Mouse (Mus musculus): ENCODE measurements around the gene Rad51b. TPM values are rescaled to one million over a fixed set of nuclear protein-coding genes. Genes with fewer than 3 reads are reported as not detected.

Gene Rad51b
- polyA plus RNA-seq, 1 experiment from 2014 or later, result 4.9 TPM

DNA sequence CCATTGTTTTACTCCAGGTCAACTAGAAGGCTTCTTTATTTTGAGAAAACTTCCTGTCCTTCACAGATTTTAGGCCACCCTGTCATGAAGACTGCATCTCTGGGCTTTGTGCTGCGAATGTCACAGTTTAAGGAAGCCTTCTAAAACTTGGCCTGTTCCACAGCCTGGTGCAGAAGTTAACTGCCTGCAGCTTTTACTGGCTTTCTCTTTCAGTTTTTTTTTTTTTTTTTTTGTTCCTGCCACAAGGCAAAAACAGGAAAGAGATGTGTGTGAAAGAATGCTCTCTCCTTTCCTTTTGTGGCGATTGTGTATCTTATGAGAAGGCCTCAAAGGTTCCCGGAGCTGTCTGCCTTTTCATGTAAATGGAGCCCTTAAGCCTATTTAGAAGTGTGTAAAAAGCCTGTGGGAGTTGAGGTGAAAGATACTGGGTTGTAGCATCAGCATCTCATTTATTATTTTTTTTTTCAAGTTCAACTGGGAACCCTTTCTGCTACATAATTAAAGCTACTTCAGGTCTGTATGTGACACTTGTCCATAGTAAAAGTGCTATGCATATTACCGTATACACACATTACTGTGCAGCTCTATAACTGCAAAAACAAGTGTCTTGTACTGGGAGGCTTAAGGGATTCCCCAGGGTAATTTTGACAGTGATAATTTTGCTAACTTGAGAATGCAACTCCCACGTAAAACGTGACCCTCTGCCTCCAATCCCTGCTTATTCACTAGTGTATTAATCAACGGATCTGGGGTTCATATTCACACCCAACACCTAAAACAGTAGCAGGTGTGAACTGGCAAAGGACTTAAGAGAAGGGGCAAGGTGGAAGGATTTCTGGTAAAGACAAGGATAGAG, 328.8 kb downstream of the Rad51b start:
- DNase-seq (ENCODE audit: low spot score) (no peak), ATAC-seq (replicated peaks; ENCODE audit: insufficient number of reproducible peaks, low FRiP score, low TSS enrichment, low read depth) (no peak)
- H3K9ac ChIP-seq (replicated peaks; ENCODE audit: low read length), result no peak overlapping the region
- no peak overlapping the region for H3K4me2 ChIP-seq (ENCODE audit: low read depth, low read length)
- no peaks in the 10 kb centered on the region for H3K9me3 ChIP-seq (replicated peaks; ENCODE audit: control insufficient read depth, low read length)
- H3K36me3 ChIP-seq (replicated peaks; ENCODE audit: control insufficient read depth, insufficient read depth, low read depth, low read length), result no peaks in the 10 kb centered on the region
- H3K27ac ChIP-seq (replicated peaks; ENCODE audit: low read depth, low read length), result no peak overlapping the region
- H3K4me1 ChIP-seq (ENCODE audit: control insufficient read depth, insufficient read depth, low read length), result no peaks in the 10 kb centered on the region; the same call in none of the 2 replicates
- 21% methylated on average over 7 of the region's 7 CpGs for WGBS
- H3K4me3 ChIP-seq (ENCODE audit: low read depth, low read length), result no peak overlapping the region
- no peaks in the 10 kb centered on the region for H3K27me3 ChIP-seq (ENCODE audit: control insufficient read depth, insufficient read depth, low read length)

GRCm38 (mm10) chr12:79626555-79627080, 329.5 kb downstream of the Rad51b start:
- no peaks in the 10 kb centered on the region; the same call in none of the 2 replicates for H3K4me1 ChIP-seq (ENCODE audit: control insufficient read depth, insufficient read depth, low read length)
- DNase-seq (ENCODE audit: low spot score), result no peak
- no peak overlapping the region for H3K4me3 ChIP-seq (ENCODE audit: low read depth, low read length)
- H3K27me3 ChIP-seq (ENCODE audit: control insufficient read depth, insufficient read depth, low read length), result no peaks in the 10 kb centered on the region
- 41% methylated on average over 4 of the region's 4 CpGs for WGBS
- no peak overlapping the region for H3K9ac ChIP-seq (replicated peaks; ENCODE audit: low read length)
- no peaks in the 10 kb centered on the region for H3K9me3 ChIP-seq (replicated peaks; ENCODE audit: control insufficient read depth, low read length)
- H3K4me2 ChIP-seq (ENCODE audit: low read depth, low read length), result no peak overlapping the region
- no peak for ATAC-seq (replicated peaks; ENCODE audit: insufficient number of reproducible peaks, low FRiP score, low TSS enrichment, low read depth)
- H3K36me3 ChIP-seq (replicated peaks; ENCODE audit: control insufficient read depth, insufficient read depth, low read depth, low read length), result no peaks in the 10 kb centered on the region
- no peak overlapping the region for H3K27ac ChIP-seq (replicated peaks; ENCODE audit: low read depth, low read length)

- DNase-seq (ENCODE audit: low spot score) (no peak), ATAC-seq (replicated peaks; ENCODE audit: insufficient number of reproducible peaks, low FRiP score, low TSS enrichment, low read depth) (no peak)
- no peak overlapping the region for H3K9ac ChIP-seq (replicated peaks; ENCODE audit: low read length)
- no peak overlapping the region for H3K4me2 ChIP-seq (ENCODE audit: low read depth, low read length)
- no peaks in the 10 kb centered on the region for H3K9me3 ChIP-seq (replicated peaks; ENCODE audit: control insufficient read depth, low read length)
- H3K27ac ChIP-seq (replicated peaks; ENCODE audit: low read depth, low read length), result no peak overlapping the region; the same call in 1 of the 2 replicates
- no peaks in the 10 kb centered on the region for H3K36me3 ChIP-seq (replicated peaks; ENCODE audit: control insufficient read depth, insufficient read depth, low read depth, low read length)
- no peak overlapping the region for H3K4me3 ChIP-seq (ENCODE audit: low read depth, low read length)
- WGBS, result 60% methylated on average over 4 of the region's 4 CpGs
- no peaks in the 10 kb centered on the region for H3K27me3 ChIP-seq (ENCODE audit: control insufficient read depth, insufficient read depth, low read length)
- no peaks in the 10 kb centered on the region; the same call in none of the 2 replicates for H3K4me1 ChIP-seq (ENCODE audit: control insufficient read depth, insufficient read depth, low read length)
These were observed 330.5 kb downstream of the Rad51b start for GRCm38 (mm10) chr12:79627351-79628120.

DNA sequence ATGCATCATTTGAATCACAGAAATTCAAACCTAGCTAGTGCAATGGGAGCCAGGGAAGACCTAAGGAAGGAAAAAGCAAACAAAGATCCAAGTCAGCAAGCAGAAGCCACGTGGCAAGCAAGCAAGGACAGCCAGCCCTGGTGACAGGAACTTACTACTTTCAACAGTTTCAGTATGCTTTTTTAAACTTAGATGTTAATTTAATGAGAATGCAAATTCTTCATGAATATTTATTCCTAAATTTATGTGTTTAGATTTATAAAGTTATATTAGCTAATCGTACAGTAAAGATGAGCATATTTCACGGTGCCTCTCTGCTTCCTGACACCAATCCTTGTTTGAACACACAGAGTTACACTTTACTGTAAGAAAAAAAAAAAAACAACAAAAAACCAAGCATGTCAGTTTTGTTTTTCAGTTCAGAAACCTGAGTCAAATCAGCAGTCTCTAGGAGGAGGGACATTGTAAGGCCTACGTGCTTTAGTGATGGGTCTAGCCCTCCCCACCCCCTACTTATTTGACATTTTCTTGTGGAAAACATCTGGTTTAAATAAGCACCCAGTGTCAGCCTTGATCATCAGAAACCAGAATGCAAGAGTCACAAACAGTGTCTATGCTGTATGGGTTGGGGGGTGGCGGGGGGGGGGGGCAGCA, 331.2 kb downstream of the Rad51b start:
- Histone ChIP-seq H3K4me1 (ENCODE audit: control insufficient read depth, insufficient read depth, low read length) (no peaks in the 10 kb centered on the region; the same call in none of the 2 replicates), H3K27me3 (ENCODE audit: control insufficient read depth, insufficient read depth, low read length) (no peaks in the 10 kb centered on the region), H3K27ac (replicated peaks; ENCODE audit: low read depth, low read length) (no peak overlapping the region), H3K36me3 (replicated peaks; ENCODE audit: control insufficient read depth, insufficient read depth, low read depth, low read length) (no peaks in the 10 kb centered on the region), H3K9me3 (replicated peaks; ENCODE audit: control insufficient read depth, low read length) (no peaks in the 10 kb centered on the region), H3K9ac (replicated peaks; ENCODE audit: low read length) (no peak overlapping the region), H3K4me2 (ENCODE audit: low read depth, low read length) (no peak overlapping the region), H3K4me3 (ENCODE audit: low read depth, low read length) (no peak overlapping the region)
- WGBS, result 46% methylated on average over 5 of the region's 5 CpGs
- ATAC-seq (replicated peaks; ENCODE audit: insufficient number of reproducible peaks, low FRiP score, low TSS enrichment, low read depth), result no peak; the same call in 1 of the 2 replicates
- DNase-seq (ENCODE audit: low spot score), result peak; percentile 79

DNA sequence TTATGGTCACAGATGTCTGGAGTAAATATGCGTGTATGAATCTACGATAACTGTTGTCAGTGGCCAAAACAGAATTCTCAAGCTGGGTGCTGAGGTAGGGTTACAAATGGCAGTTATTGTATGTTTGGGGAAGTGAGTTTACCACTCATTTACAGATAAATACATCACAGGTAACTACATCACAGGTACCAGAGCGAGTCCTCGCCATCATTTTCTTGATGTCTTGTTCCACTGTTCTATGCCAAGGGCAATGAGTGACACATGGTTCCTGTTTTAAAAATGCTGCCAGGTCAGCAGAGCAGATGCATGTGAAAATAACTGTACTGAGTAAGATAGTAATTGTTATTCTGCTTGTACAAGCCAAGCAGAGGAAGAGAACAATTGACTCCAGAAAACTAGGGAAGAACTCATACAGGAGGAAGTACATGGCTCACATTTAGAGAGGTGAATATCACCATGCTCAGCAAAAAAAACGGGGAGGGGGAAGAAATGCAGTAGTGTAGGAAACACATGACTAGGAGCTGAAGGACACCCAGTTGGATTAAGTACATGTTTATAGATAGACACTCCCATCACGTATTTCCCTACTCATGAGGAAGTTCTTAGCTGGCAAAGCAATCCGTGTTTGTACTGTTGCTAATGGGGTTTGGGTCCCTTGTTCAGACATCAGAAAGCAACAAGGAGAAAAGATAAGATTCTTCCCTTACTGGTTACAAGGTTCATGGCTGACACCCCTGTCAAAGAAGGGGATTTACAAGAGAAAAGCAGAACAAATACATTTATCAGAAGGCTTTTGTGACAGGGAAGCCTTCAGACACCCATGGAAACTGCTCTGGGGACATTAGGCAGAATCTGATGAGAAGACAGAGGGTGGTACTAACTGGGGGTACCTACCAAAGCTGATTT, 333.1 kb downstream of the Rad51b start:
- Histone ChIP-seq H3K9me3 (replicated peaks; ENCODE audit: control insufficient read depth, low read length) (no peaks in the 10 kb centered on the region), H3K9ac (replicated peaks; ENCODE audit: low read length) (no peak overlapping the region), H3K27ac (replicated peaks; ENCODE audit: low read depth, low read length) (no peak overlapping the region), H3K4me1 (ENCODE audit: control insufficient read depth, insufficient read depth, low read length) (no peaks in the 10 kb centered on the region; the same call in none of the 2 replicates), H3K27me3 (ENCODE audit: control insufficient read depth, insufficient read depth, low read length) (no peaks in the 10 kb centered on the region), H3K4me3 (ENCODE audit: low read depth, low read length) (no peak overlapping the region), H3K36me3 (replicated peaks; ENCODE audit: control insufficient read depth, insufficient read depth, low read depth, low read length) (no peaks in the 10 kb centered on the region), H3K4me2 (ENCODE audit: low read depth, low read length) (no peak overlapping the region)
- no peak for DNase-seq (ENCODE audit: low spot score)
- ATAC-seq (replicated peaks; ENCODE audit: insufficient number of reproducible peaks, low FRiP score, low TSS enrichment, low read depth), result no peak
- 90% methylated on average over 7 of the region's 7 CpGs for WGBS

DNA sequence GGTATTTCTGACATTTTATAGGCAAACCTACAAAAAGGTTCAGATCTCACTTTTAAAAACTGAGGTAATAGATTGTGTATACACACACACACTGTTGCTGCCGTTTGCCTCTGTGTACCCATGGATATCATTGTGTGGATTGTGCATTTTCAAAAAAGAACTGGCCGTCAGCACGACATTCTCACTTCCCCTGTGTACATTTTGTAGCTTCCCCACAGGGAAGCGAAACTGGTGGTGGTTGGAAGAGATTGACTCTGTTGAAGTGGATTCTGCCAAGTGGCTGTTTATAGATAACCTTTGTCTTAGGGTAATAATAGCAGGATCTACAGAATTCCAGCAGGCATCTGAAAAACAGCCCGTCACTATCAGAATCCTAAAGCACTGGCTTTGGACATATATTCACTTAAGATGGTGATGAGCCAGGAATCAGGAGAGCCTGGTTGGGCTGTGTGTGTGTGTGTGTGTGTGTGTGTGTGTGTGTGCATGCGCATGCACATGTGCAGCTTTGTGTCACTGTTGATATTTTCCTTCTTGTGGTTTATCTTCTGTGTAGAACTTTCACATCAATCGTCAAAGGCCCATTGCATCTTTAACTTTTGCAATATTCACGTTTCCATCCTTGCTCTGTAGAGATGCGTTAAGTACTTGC, 336.5 kb downstream of the Rad51b start:
- Histone ChIP-seq H3K9me3 (replicated peaks; ENCODE audit: control insufficient read depth, low read length) (no peaks in the 10 kb centered on the region), H3K9ac (replicated peaks; ENCODE audit: low read length) (no peak overlapping the region), H3K27ac (replicated peaks; ENCODE audit: low read depth, low read length) (no peak overlapping the region), H3K4me1 (ENCODE audit: control insufficient read depth, insufficient read depth, low read length) (no peaks in the 10 kb centered on the region), H3K36me3 (replicated peaks; ENCODE audit: control insufficient read depth, insufficient read depth, low read depth, low read length) (no peaks in the 10 kb centered on the region), H3K4me2 (ENCODE audit: low read depth, low read length) (no peak overlapping the region), H3K27me3 (ENCODE audit: control insufficient read depth, insufficient read depth, low read length) (no peaks in the 10 kb centered on the region), H3K4me3 (ENCODE audit: low read depth, low read length) (no peak overlapping the region)
- ATAC-seq (replicated peaks; ENCODE audit: insufficient number of reproducible peaks, low FRiP score, low TSS enrichment, low read depth), result no peak
- WGBS, result 88% methylated on average over 9 of the region's 9 CpGs
- no peak for DNase-seq (ENCODE audit: low spot score)

Measured in embryonic facial prominence, embryonic 11.5 days (tissue).